ENCODE assay signal across 13 mouse cellular contexts in genomic region chr11:82521383-82521782, GRCm38 (mm10).
DNase-seq lines count a peak whose midpoint lies in the region; ATAC-seq and TF ChIP-seq lines count a peak whose summit lies in the region.
"Had no signal": no experiment of that assay in that cellular context is flagged by ENCODE, and none has a peak within 500 bp of the region (broad histone marks: within the 10 kb centered on the region; RNA-seq: fewer than 3 reads in every experiment).

No protein-coding gene starts in this region.

- no peak for TF ChIP-seq CTCF in stomach, postnatal 0 days (IDR thresholded peaks at IDR 0.05; ENCODE audit: low read depth)

- H3K4me1 ChIP-seq in midbrain, embryonic 14.5 days (ENCODE audit: control insufficient read depth, insufficient read depth, low read length), result peaks cover 23% of the 10 kb centered on the region
- H3K4me1 ChIP-seq in midbrain, embryonic 15.5 days, result peaks cover 29% of the 10 kb centered on the region
- H3K4me1 ChIP-seq in stomach, postnatal 0 days (replicated peaks; ENCODE audit: control insufficient read depth, insufficient read depth), result no peaks in the 10 kb centered on the region
- H3K4me1 ChIP-seq: limb, embryonic 15.5 days had no signal

- no peaks in the 10 kb centered on the region for H3K27me3 ChIP-seq in midbrain, embryonic 14.5 days (ENCODE audit: control insufficient read depth, insufficient read depth, low read length)
- H3K27me3 ChIP-seq in midbrain, embryonic 15.5 days (replicated peaks), result no peaks in the 10 kb centered on the region
- H3K27me3 ChIP-seq in stomach, postnatal 0 days (ENCODE audit: control insufficient read depth, insufficient read depth, low read length), result no peaks in the 10 kb centered on the region

- no peaks in the 10 kb centered on the region for H3K9me3 ChIP-seq in midbrain, embryonic 14.5 days (ENCODE audit: control insufficient read depth, low read length)
- no peaks in the 10 kb centered on the region for H3K9me3 ChIP-seq in midbrain, embryonic 15.5 days
- no peaks in the 10 kb centered on the region for H3K9me3 ChIP-seq in stomach, postnatal 0 days (ENCODE audit: control insufficient read depth, low read length)
- H3K9me3 ChIP-seq: heart, embryonic 15.5 days; limb, embryonic 15.5 days had no signal

- peak; percentile 41 for DNase-seq in midbrain, embryonic 14.5 days
- peak; percentile 11 to 38 for DNase-seq in frontal cortex, adult 2 months (ENCODE audit: extremely low spot score in 1 of 2, low spot score in 1 of 2)
- DNase-seq in left cerebral cortex, postnatal 10 days (ENCODE audit: extremely low spot score in 1 of 2, low spot score in 2 of 2), result peak; percentile 45 to 76
- DNase-seq in kidney, postnatal 4 days, result no peak
- no peak for DNase-seq in adrenal gland, adult (ENCODE audit: inconsistent age in 2 of 2, low spot score in 1 of 2)
- no peak for DNase-seq in embryo, embryonic 10.5 days (ENCODE audit: low spot score)
- DNase-seq in stomach, postnatal 0 days (ENCODE audit: low spot score), result no peak
- DNase-seq: kidney, adult 2 months; lung, postnatal 36 days; thymus, adult 2 months had no signal

- no peak overlapping the region for H3K27ac ChIP-seq in midbrain, embryonic 14.5 days (replicated peaks; ENCODE audit: low read depth, low read length)
- H3K27ac ChIP-seq in midbrain, embryonic 15.5 days, result no peak overlapping the region
- no peak overlapping the region for H3K27ac ChIP-seq in stomach, postnatal 0 days (replicated peaks)
- H3K27ac ChIP-seq: heart, embryonic 15.5 days; limb, embryonic 15.5 days had no signal

- H3K36me3 ChIP-seq in midbrain, embryonic 14.5 days (ENCODE audit: control insufficient read depth, insufficient read depth, low read length), result no peaks in the 10 kb centered on the region
- no peaks in the 10 kb centered on the region for H3K36me3 ChIP-seq in midbrain, embryonic 15.5 days (replicated peaks)
- H3K36me3 ChIP-seq in stomach, postnatal 0 days (ENCODE audit: control insufficient read depth, insufficient read depth, low read length), result no peaks in the 10 kb centered on the region
- H3K36me3 ChIP-seq: heart, embryonic 15.5 days; limb, embryonic 15.5 days had no signal

- H3K4me3 ChIP-seq in midbrain, embryonic 14.5 days (replicated peaks; ENCODE audit: low read depth, low read length), result no peak overlapping the region
- no peak overlapping the region for H3K4me3 ChIP-seq in midbrain, embryonic 15.5 days
- no peak overlapping the region for H3K4me3 ChIP-seq in stomach, postnatal 0 days (ENCODE audit: low read depth, low read length)
- H3K4me3 ChIP-seq: heart, embryonic 15.5 days; limb, embryonic 15.5 days had no signal

- intact Hi-C loops in left cerebral cortex, postnatal 10 days (cut with DNase I), result no loop called here

- WGBS in midbrain, embryonic 14.5 days, result 38% methylated on average over 9 of the region's 9 CpGs
- 44% methylated on average over 9 of the region's 9 CpGs for WGBS in midbrain, embryonic 15.5 days
- 49% methylated on average over 9 of the region's 9 CpGs for WGBS in stomach, postnatal 0 days

- no peak for ATAC-seq in midbrain, embryonic 14.5 days (ENCODE audit: low FRiP score, low TSS enrichment)
- no peak for ATAC-seq in midbrain, embryonic 15.5 days (replicated peaks)
- ATAC-seq in stomach, postnatal 0 days (ENCODE audit: low FRiP score, low TSS enrichment), result no peak

- H3K4me2 ChIP-seq in midbrain, embryonic 14.5 days (ENCODE audit: low read length), result no peak overlapping the region
- H3K4me2 ChIP-seq in midbrain, embryonic 15.5 days, result no peak overlapping the region
- H3K4me2 ChIP-seq in stomach, postnatal 0 days (replicated peaks; ENCODE audit: low read depth), result no peak overlapping the region
- H3K4me2 ChIP-seq: heart, embryonic 15.5 days; limb, embryonic 15.5 days had no signal

- TF ChIP-seq EP300 in stomach, postnatal 0 days (optimal IDR thresholded peaks at IDR 0.05), result no peak

- no peak overlapping the region for H3K9ac ChIP-seq in midbrain, embryonic 14.5 days (replicated peaks; ENCODE audit: low read length)
- no peak overlapping the region for H3K9ac ChIP-seq in midbrain, embryonic 15.5 days
- H3K9ac ChIP-seq in stomach, postnatal 0 days (ENCODE audit: low read length), result no peak overlapping the region
- H3K9ac ChIP-seq: heart, embryonic 15.5 days; limb, embryonic 15.5 days had no signal

Comparison
In these comparisons a context has a peak if more than half of its experiments do, and no peak if none do; other contexts are left out.
1. DNase-seq: peak in midbrain, embryonic 14.5 days (single experiment), frontal cortex, adult 2 months (2 of 2) and left cerebral cortex, postnatal 10 days (2 of 2); none in kidney, postnatal 4 days (0 of 2), adrenal gland, adult (0 of 2), embryo, embryonic 10.5 days (single experiment) and stomach, postnatal 0 days (single experiment).